Mouse (Mus musculus): ENCODE results near the gene Foxred2.

Foxred2 gene

GRCm38 (mm10) chr15:77949061-77949460, 7.5 kb downstream of the Foxred2 start:
- DNase-seq (ENCODE audit: low spot score): no peak

- DNase-seq (ENCODE audit: low spot score): no peak
These were observed 10.8 kb downstream of the Foxred2 start for GRCm38 (mm10) chr15:77945711-77946110.

GRCm38 (mm10) chr15:77941563-77941962, 15.0 kb downstream of the Foxred2 start:
- no peak for DNase-seq (ENCODE audit: low spot score)

GRCm38 (mm10) chr15:77938516-77938915, 18.0 kb downstream of the Foxred2 start:
- no peak for DNase-seq (ENCODE audit: low spot score)

- DNase-seq (ENCODE audit: low spot score): no peak
These were observed 20.7 kb downstream of the Foxred2 start for GRCm38 (mm10) chr15:77935673-77936375.

GRCm38 (mm10) chr15:77934968-77935367, 21.6 kb downstream of the Foxred2 start:
- DNase-seq (ENCODE audit: low spot score): no peak

GRCm38 (mm10) chr15:77934326-77934725, 22.2 kb downstream of the Foxred2 start:
- no peak for DNase-seq (ENCODE audit: low spot score)

- peak; percentile 88 for DNase-seq (ENCODE audit: low spot score)
These were observed 22.8 kb downstream of the Foxred2 start for GRCm38 (mm10) chr15:77933770-77934169.

GRCm38 (mm10) chr15:77933222-77933621, 23.3 kb downstream of the Foxred2 start:
- DNase-seq (ENCODE audit: low spot score): no peak

- no peak for DNase-seq (ENCODE audit: low spot score)
These were observed 24.9 kb downstream of the Foxred2 start for GRCm38 (mm10) chr15:77931689-77932016.

- DNase-seq (ENCODE audit: low spot score): no peak
These were observed 25.4 kb downstream of the Foxred2 start for GRCm38 (mm10) chr15:77930986-77931688.

- no peak for DNase-seq (ENCODE audit: low spot score)
These were observed 26.7 kb downstream of the Foxred2 start for GRCm38 (mm10) chr15:77929804-77930203.

- DNase-seq (ENCODE audit: low spot score): peak; percentile 97
These were observed 27.7 kb downstream of the Foxred2 start, which contains the start of gene Txn2 for GRCm38 (mm10) chr15:77928673-77929331. Gene Txn2 (minus strand): TSS chr15:77929006.

- no peak for DNase-seq (ENCODE audit: low spot score)
These were observed 28.4 kb downstream of the Foxred2 start for GRCm38 (mm10) chr15:77928091-77928490.

- DNase-seq (ENCODE audit: low spot score): no peak
These were observed 29.6 kb downstream of the Foxred2 start for GRCm38 (mm10) chr15:77926921-77927320.

GRCm38 (mm10) chr15:77925195-77925594, 31.3 kb downstream of the Foxred2 start:
- DNase-seq (ENCODE audit: low spot score): no peak

GRCm38 (mm10) chr15:77923267-77924035, 33.1 kb downstream of the Foxred2 start:
- no peak for DNase-seq (ENCODE audit: low spot score)

GRCm38 (mm10) chr15:77922710-77923109, 33.8 kb downstream of the Foxred2 start:
- DNase-seq (ENCODE audit: low spot score): no peak

GRCm38 (mm10) chr15:77921636-77922035, 34.9 kb downstream of the Foxred2 start:
- DNase-seq (ENCODE audit: low spot score): no peak

GRCm38 (mm10) chr15:77920511-77921462, 35.7 kb downstream of the Foxred2 start:
- no peak for DNase-seq (ENCODE audit: low spot score)

GRCm38 (mm10) chr15:77919441-77919840, 37.1 kb downstream of the Foxred2 start:
- DNase-seq (ENCODE audit: low spot score): no peak
